Mouse (Mus musculus): ENCODE results near the gene ccdc198. TPM values are rescaled to one million over a fixed set of nuclear protein-coding genes. Genes with fewer than 3 reads are reported as not detected.
"Not testable (repeated sequence)": the region's sequence is repeated elsewhere in the genome, so short reads cannot be mapped to it uniquely, and the experiment has no call there.

ccdc198 gene
- not detected for total RNA-seq (2021)

DNA sequence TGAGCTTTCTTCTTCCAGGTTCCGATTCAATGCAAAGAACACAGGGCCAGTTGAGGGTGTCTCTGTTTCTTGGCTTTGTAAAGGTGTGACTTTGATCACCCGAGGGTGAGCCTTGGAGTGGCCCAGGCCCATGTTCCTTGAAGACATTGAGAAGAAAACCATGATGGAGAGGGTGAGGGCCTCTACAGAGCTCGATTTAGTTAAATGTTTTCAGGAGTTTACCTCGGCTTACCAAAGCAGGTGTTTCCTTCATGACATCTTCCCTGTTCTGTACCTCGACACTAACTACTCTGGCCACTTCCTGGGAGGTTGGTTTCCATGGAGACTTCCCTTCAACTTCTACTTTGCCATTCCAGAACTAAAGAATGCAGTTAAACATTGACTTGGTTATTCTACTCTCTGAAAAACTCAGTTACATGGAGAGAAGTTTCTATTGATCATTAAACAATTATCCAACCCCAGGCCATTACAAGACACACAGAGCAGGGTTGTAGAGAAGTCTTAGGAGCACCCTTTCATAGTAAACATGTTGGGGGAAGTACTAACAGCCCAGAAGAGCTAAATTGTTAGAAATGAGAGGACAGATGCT, at the start of gene ccdc198:
Gene ccdc198, minus strand, starts transcription at position 349 of the 589 bp plus-strand sequence.
- DNase-seq (ENCODE audit: extremely low spot score in 1 of 2, low spot score in 1 of 2): no peak

DNA sequence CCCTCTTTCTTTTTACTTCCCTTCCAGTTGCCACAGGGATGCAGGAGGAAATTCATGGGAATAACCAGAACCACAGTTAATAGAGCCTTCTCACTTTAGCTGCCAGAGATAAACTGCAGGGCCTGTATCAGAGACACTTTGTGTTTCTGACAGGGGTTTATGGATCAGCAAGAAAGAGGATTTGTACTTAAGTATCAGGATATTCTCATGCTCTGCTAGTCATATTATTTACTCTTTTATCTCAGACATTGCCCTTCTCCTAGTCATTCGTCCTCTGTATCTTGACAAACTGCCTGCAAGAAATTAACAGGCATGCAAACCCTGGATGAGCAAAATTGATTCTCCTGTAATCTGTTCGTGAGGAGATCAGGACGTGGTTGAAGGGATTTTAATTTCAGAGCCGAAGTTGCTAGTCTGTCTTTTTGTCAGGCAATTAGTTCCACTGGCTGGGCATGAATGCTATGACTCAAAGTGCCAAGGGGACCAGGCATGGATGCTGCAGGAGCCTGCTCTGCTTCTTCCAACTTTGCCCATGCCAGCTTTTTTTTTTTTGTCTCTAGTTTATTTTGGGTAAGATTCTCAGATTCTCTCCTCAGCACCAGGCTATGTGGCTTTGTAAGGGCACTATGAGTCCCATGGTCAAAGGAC, 48.7 kb upstream of the ccdc198 start:
- DNase-seq (ENCODE audit: extremely low spot score in 1 of 2, low spot score in 1 of 2): no peak

DNA sequence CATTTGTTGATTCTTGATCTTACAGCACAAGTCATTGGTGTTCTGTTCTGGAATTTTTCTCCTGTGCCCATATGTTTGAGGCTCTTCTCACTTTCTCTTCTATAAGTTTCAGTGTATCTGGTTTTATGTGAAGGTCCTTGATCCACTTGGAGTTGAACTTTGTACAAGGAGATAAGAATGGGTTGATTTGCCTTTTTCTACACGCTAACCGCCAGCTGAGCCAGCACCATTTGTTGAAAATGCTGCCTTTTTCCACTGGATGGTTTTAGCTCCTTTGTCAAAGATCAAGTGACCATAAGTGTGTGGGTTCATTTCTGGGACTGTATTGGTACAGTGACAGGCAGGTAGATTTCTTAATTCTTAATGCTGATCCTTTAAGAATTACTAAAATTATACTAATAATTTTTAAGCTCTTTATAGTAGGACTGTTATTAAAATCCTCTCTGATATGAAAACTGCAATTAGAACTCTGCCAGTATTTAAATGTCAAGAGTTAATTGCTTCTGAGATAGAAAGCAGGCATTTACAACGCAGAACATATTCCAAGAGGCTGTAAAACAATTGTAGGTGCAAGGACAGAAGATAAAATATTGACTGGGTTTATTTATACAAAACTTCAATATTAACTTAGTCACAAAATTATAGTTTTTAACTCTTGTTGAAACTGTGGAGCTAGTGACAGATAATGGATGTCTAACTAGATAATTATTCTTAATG, 44.9 kb upstream of the ccdc198 start:
- no peak for DNase-seq (ENCODE audit: extremely low spot score in 1 of 2, low spot score in 1 of 2)

DNA sequence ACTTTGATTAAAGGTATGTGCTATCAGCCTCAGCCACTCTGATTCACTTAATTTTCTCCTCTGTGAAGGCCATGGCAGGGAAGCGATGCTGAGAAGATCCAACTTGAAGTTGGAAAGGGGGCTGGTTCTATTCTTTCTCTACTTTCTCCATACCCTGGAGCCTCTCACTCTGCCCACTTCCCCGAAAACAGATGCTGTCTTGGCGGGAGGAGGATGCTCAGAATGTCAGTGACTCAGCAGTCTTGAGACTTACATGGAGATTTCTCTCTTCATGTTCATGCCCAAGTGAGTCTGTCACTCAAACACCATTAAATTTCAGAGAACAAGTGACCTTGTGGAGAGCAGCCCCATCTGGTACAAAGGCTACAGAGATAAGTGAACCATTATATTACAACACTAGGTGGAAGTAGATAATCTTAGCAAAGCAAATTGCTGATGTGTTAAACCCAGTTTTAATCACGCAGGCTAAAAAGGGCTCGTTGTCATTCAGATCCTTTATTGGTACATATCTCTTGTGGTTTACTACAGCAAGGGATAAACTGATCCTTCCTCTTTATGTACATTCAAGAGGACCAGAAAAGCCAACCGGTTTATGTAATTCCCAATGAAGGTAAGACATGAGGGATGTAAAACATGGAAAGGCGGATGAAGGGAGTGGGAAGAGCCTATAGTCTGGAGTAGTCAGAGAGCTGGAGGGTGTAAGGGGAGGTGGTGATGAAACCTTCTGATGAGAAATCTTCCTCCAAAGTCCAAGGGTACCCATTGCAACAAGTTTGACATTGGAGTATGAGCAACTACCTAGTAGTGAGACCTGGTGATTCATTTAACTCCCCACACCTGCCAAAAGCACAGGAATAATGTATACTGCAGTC, 38.7 kb upstream of the ccdc198 start:
- DNase-seq (ENCODE audit: extremely low spot score in 1 of 2, low spot score in 1 of 2): no peak

DNA sequence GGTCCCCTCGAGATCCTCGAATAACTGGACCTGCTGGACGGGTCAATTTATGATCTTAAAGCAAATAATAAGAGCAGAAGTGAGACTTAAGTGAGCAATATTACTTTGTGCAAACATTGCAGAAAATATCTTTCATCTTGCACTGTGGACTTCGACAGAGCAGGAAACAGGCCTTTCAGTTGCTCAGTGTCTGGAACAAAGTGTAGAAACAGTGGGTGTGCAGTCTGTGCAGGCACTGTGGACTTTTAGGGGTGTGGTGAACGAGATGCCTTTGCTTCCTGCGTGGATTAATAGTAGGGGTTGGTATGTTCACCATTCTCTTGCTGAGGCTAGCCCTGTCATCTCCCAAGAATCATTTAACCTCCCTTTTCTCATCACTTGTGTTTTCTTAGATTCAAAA, 33.6 kb upstream of the ccdc198 start:
- no peak for DNase-seq (ENCODE audit: extremely low spot score in 1 of 2, low spot score in 1 of 2)

DNA sequence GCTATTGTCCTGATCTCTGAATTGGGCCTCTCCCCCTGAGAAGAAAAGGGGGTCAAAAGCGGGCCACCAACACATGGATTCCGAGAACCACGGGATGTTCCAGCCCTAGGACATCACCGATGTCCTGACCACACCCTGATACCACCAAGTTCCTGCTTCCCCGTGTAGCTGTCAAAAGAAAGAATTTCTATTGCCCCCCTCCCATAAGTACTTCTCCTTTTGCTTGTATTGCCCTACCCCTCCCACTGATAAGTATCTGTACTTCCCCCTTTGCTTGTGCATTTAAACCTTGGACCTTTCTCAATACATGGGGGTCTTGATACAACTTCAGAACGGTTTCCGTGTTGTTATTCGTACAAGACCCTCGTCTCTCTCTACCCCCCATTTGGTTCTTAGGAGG, 33.2 kb upstream of the ccdc198 start:
- DNase-seq (ENCODE audit: extremely low spot score in 1 of 2, low spot score in 1 of 2): not testable (repeated sequence)

DNA sequence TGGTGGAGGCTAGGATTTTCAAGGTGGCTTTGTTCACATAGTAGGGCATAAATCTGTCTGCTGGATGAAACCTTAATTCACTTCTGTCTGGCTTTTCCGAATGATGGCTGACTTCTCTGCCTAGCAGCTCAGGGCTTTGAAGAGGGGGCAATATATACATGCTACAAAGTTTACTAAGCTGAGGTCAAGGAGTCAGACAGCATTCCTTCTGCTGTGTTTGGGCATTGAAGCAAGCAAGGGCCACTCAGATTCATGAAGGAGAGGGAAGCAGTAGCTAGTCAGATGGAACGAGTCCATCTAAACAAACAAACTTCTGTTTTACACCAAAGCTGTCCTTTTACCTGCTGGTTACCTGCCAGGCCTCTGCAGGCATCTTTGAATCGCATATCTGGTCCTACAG, 32.4 kb upstream of the ccdc198 start:
- no peak for DNase-seq (ENCODE audit: extremely low spot score in 1 of 2, low spot score in 1 of 2)

DNA sequence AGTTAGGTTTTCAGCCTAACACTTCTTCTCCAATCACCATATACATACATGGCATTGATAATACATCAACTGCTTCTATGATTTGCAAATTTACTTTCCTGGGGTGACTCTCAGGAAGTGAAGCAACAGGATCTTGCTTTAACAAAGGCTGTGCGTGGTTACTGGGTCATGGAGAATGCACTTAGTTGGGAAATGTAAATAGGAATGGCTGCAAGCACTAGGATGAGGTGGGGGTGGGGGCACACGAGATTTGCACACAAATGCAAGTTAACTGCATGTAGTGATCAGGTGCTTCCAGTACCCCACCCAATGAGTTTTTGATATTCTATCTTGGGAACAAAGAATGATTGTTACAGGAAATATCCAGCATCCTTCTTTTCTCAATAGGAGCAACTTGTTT, 30.1 kb upstream of the ccdc198 start:
- DNase-seq (ENCODE audit: extremely low spot score in 1 of 2, low spot score in 1 of 2): no peak

DNA sequence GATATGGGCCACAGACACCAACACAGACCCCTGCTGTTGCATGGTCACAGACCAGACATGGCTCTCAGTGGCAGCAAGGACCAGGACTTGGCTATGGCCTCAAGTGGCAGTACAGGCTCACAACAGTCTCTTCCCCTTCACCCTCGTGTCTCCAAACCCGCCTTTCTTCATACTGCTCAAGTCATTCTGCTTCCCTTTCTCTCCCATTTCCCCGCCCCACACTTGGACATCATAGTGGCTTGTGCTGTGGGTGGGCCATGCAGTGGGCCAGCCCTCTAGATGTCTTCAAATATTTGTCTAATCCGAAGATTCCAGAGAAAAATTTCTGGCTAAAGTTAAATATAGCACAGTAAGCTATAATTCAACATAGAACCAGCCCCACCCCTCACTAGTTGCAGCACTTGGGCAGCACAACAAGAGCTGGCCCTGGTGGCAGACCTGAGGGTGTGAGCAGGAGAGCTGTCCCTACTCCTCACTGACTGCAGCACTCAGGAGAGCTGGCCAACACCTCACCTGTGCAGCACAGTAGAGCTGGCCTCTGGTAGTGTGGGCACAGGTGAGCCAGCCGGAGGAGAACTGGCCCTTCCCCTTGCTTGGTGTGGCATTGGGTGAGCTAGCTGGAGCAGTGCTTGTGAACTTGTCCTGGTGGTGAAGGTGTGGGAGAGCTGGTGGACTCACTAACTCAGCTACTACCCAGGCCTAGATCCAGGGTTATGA, 20.2 kb upstream of the ccdc198 start:
- DNase-seq (ENCODE audit: extremely low spot score in 1 of 2, low spot score in 1 of 2): no peak

DNA sequence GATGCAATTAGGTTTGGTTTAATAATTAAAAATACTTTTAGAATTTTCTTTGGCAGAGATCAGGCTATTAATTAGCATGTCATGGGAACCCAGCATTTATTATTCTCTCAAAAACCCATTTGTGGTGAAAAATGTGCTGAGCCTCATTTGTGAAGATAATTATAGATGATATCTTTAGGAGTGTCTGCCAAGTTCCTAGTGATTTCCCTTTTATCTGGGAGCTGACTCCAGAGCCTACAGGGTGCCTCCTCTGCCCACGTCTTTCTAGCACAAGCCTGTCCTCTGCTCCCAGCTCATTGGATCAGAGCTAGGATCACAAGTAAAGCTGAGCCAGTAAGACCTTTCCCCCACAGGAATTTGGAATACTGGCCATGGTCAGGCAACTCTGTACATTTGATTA, 3.8 kb downstream of the ccdc198 start:
- DNase-seq (ENCODE audit: extremely low spot score in 1 of 2, low spot score in 1 of 2): no peak

DNA sequence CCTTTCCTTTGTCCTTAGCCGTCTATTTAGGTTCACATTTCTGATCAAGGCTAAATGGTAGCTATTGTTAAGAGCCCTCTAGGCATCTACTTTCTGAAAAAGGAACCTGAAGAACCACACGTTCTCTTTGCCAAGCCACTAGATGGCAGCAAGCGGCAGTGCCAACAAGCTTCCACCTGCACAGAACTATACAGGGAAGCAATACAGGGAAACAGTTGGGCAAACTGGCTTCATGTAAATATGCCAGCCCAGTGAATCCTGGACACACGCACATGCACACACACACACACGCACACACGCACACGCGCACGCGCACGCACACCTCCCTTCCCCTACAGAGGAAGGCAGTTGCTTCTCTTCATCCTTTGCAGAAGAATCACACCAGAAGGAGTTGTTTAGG, 7.1 kb downstream of the ccdc198 start:
- DNase-seq (ENCODE audit: extremely low spot score in 1 of 2, low spot score in 1 of 2): peak; percentile 38 to 70

DNA sequence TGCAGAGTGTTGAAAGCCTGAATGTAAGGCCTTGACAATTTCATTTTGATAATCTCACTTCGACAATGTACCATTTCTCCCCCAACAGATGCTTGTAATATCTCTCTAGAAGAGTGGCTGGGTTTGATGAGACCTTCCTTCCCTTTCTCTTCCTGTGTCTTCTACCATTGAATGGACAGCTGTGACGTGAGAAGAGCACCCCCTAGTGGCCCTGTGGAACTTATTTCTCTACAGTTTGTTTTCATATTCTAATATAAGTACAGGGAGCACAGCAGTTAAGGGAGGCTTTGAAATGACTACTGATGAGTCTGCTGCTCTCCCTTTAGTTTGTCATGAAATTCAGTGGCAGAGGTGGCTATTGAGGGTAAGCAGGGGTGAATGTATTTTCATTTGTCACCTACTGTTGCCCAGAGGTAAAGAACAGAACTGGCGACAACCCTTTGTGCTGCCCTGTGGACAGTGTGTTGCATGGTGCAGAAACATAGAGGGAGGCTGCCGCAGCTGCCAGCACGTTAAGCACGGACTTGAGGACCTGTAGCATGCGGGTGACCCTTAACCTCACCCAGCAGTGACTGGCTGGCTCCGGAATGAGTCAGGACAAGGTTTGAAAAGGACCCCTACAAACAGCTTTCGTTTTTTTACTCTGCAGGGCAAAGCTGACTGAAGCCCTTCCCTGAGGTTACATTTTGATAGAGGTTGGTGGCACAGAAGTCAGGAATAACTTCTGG, 10.3 kb downstream of the ccdc198 start:
- DNase-seq (ENCODE audit: extremely low spot score in 1 of 2, low spot score in 1 of 2): peak in 1 of 2 experiments; percentile 42

DNA sequence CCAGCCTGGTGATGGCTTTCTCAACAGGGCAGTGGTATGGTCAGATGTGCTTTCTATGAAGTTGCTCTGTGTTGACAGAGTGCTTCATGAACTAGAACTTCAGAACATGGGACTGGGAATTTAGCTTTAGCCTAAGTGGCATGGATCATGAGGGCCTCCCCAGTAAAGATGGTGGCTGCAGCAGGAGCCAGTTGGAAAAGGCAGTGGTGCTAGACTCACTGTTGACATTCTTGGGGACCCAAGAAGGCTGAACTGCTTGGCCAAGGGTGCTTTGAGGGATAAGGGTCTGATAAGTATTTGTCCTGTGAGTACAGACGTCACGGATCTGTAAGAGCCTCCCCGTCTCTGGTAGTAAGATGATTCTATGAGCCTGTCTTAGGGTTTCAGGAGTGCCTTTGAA, 13.4 kb downstream of the ccdc198 start:
- no peak for DNase-seq (ENCODE audit: extremely low spot score in 1 of 2, low spot score in 1 of 2)

DNA sequence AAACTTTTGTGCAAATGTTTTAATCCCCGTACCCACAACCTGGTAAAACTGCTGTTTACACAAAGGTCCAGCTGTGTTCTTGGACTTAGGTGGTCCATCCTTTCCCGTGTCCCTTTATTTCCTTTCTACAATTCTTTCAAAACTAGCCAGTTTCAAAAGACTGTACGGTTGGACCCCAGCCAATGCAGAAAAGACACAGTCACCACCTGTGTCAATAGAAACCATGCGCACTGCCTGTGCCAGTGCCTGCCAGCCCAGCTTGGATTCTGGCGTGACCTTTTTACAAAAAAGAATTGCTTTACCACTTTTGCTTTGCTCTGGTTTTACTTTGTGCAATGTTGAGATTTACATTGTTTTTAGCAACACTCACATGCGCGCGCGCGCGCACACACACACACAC, 18.3 kb downstream of the ccdc198 start:
- no peak for DNase-seq (ENCODE audit: extremely low spot score in 1 of 2, low spot score in 1 of 2)

DNA sequence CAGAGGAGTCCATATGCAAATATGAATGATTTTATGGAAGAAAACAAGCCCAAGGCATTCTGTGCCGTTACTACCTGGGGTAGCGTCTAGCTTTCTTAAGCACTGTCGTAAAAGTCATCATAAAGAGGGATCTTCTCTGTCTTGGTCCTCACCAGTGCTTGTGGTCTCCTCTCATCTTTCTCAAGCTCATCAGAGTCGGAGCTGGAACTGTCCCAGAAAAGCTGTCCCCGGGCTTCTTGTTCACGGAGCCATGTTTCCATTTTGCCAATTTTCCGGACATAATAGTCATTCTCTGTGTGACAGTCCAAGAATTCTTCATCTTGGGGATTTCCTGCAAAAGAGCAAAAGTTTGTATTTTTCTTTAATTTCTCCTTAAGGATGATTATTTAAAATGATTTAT, 18.8 kb downstream of the ccdc198 start:
- no peak for DNase-seq (ENCODE audit: extremely low spot score in 1 of 2, low spot score in 1 of 2)

DNA sequence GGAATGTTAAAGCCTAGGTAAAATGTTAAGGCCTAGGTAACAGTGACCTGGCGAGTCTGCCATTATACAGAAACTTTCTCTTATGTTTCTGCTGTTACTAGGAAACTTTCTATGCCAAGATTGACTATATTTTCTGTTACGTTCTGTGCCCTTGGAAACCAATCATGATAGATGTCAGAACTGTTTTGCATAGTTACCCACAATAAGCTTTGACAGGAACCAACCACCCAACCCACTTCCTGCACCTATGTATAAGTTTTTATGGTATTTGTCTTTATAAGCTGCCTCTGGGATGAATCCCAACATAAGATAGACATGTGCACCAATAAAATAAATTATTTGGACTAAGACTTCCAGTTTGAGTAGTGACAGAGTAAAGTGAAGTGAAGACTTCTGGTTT, 23.5 kb downstream of the ccdc198 start:
- DNase-seq (ENCODE audit: extremely low spot score in 1 of 2, low spot score in 1 of 2): no peak

DNA sequence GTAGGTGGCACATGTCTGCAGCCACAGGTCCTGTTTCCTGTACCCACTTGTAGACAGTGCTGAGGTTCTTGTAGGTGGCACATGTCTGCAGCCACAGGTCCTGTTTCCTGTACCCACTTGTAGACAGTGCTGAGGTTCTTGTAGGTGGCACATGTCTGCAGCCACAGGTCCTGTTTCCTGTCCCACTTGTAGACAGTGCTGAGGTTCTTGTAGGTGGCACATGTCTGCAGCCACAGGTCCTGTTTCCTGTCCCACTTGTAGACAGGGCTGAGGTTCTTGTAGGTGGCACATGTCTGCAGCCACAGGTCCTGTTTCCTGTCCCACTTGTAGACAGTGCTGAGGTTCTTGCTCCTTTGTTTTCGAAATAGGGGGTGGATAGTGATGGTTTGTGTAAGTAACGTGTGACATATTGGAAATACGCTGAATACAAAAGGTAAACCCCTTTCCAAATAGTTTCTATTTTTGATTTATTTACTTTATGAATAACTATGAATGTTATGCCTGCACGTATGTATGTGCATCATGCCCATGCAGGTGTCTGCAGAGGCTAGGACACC, 25.7 kb downstream of the ccdc198 start:
- not testable (repeated sequence) for DNase-seq (ENCODE audit: extremely low spot score in 1 of 2, low spot score in 1 of 2)

DNA sequence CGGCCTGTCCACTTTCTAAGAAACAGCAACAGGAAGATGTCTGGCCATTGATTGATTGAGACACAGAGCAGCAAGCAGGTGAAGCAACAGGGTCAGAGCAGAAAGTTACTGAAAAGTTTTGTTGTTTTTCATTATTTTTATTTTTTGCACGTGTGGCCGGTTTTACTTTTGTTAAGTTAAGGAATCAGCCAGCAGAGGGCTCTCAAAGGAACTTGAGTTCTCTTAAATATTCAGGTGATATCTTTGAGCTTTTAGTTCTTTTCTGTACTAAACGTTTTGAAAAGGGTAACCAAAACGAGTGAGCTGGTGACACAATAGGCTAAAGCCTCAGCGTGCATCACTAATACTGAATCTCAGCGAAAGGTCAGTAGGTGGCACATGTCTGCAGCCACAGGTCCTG, 26.6 kb downstream of the ccdc198 start:
- DNase-seq (ENCODE audit: extremely low spot score in 1 of 2, low spot score in 1 of 2): no peak

DNA sequence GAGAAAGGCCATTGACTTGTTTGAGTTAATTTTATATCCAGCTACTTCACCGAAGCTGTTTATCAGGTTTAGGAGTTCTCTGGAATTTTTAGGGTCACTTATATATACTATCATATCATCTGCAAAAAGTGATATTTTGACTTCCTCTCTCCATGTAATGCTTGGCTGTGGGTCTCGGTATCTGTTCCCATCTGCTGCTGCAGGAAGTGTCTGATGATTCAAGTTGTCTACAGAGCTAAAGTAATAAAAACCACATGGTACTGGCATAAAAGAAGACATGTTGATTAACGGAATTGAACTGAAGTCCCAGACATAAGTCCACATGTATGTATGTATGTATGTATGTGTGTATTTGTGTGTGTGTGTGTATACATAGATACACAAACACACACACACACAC, 35.1 kb downstream of the ccdc198 start:
- not testable (repeated sequence) for DNase-seq (ENCODE audit: extremely low spot score in 1 of 2, low spot score in 1 of 2)

All from layer of hippocampus, postnatal 25 days (tissue).